Mouse (Mus musculus) G1E (cell line): Measurements from ENCODE around the gene Trip13.

Experiments used
- CTCF ChIP-seq: IDR thresholded peaks from 2 replicates; pipeline ENCODE4 v1.5.1; 2012; ENCODE audit warnings: low read depth, low read length, inconsistent platforms, mixed read lengths
- GATA1 ChIP-seq: IDR thresholded peaks from 2 replicates; pipeline ENCODE4 v1.6.1; 2012; ENCODE audit warnings: borderline replicate concordance, low read length, inconsistent platforms, mixed read lengths
- GATA2 ChIP-seq: IDR thresholded peaks from 2 replicates; pipeline ENCODE4 v1.6.1; 2012; ENCODE audit warnings: low read depth, low read length, inconsistent platforms, borderline replicate concordance
- TAL1 ChIP-seq: conservative IDR thresholded peaks from 2 replicates; pipeline ENCODE4 v1.6.1; 2012; ENCODE audit warnings: low read depth, low read length, inconsistent platforms, mixed read lengths

- TF ChIP-seq TAL1 (no peak), CTCF (no peak), GATA1 (no peak), GATA2 (no peak)
Measured at GRCm38 (mm10) chr13:73892493-73893178, 44.9 kb downstream of the Trip13 start.
